Mouse (Mus musculus) hindbrain, embryonic 15.5 days (tissue): ENCODE results near the gene Eps15. TPM values are rescaled to one million over a fixed set of nuclear protein-coding genes. Genes with fewer than 3 reads are reported as not detected.

Source experiments
- ATAC-seq: fragments of 200-750 bp; cut with Nextera tagmentation; 2 replicates; pipeline ENCODE4 v1.8.0; 2017; ENCODE audit warnings: low read depth, moderate number of reproducible peaks, moderate TSS enrichment; ENCODE audit not compliant: low FRiP score
- H3K27ac ChIP-seq: fragments of 300-500 bp; sonication (generic); replicated peaks from 2 replicates; pipeline ENCODE4 v1.5.1; 2015; ENCODE audit warnings: mild to moderate bottlenecking, inconsistent platforms
- H3K27me3 ChIP-seq: fragments of 300-500 bp; sonication (generic); 2 replicates; pipeline ENCODE4 v1.6.1; 2015; ENCODE audit warnings: control low read depth, inconsistent platforms
- H3K36me3 ChIP-seq: fragments of 300-500 bp; sonication (generic); 2 replicates; pipeline ENCODE4 v1.6.1; 2015; ENCODE audit warnings: control low read depth, inconsistent platforms
- H3K4me1 ChIP-seq: fragments of 300-500 bp; sonication (generic); replicated peaks from 2 replicates; pipeline ENCODE4 v1.6.1; 2015; ENCODE audit warnings: control low read depth, inconsistent platforms
- H3K4me2 ChIP-seq: fragments of 300-500 bp; sonication (generic); 2 replicates; pipeline ENCODE4 v1.6.1; 2015; ENCODE audit warnings: moderate library complexity, mild to moderate bottlenecking, inconsistent platforms
- H3K4me3 ChIP-seq: fragments of 300-500 bp; sonication (generic); 2 replicates; pipeline ENCODE4 v1.5.1; 2015; ENCODE audit warnings: mild to moderate bottlenecking, inconsistent platforms
- H3K9ac ChIP-seq: fragments of 300-500 bp; sonication (generic); 2 replicates; pipeline ENCODE4 v1.6.1; 2015; ENCODE audit warnings: inconsistent platforms
- H3K9me3 ChIP-seq: fragments of 300-500 bp; sonication (generic); 2 replicates; pipeline ENCODE4 v1.6.1; 2016; ENCODE audit warnings: control low read depth, inconsistent platforms
- WGBS: fragments of 180-500 bp; shearing (Covaris S2); methylation state at CpG from one replicate; pipeline ENCODE4 v1.1.7; 2015; 5-methylcytosine and 5-hydroxymethylcytosine counted together
- polyA plus RNA-seq: library from polyadenylated mRNA; unstranded; fragments of >200 nt; fragmentation: Nextera tagmentation; extraction: Ambion mirVana; gene quantifications from 2 replicates; pipeline ENCODE4 v1.2.1, GENCODE M21; 2015

The Eps15 gene
- polyA plus RNA-seq, 1 experiment from 2014 or later, result 65.2 TPM

DNA sequence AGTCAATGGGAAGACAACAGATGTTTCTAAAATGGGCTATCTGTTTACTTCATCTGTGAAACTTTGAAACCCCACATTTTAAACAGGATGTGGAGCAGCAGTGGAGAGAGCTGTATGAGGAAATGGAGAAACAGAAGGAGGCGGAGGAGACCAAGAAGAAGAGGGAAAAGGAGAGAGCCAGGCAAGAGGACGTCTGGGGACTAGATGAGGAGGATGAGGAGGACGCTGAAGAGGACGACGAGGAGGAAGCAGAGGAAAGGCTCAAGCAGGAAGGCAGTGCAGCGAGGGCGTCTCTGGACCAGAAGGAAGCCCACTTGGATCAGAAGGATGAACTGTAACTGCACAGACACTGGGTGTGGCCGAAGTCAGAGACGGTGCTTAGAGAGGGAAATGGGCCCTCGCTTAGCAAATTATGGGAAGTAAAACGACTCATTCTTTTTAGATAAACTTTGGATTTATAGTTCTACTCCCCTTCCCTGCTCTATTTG lies 26.4 kb upstream of the Eps15 start:
- no peak for ATAC-seq
- 81% methylated on average over 11 of the region's 11 CpGs for WGBS
- H3K36me3 ChIP-seq, result no peaks in the 10 kb centered on the region
- H3K27me3 ChIP-seq, result no peaks in the 10 kb centered on the region
- no peaks in the 10 kb centered on the region for H3K9me3 ChIP-seq
- no peak overlapping the region for H3K4me3 ChIP-seq
- no peak overlapping the region for H3K27ac ChIP-seq
- H3K9ac ChIP-seq, result no peak overlapping the region
- H3K4me2 ChIP-seq, result no peak overlapping the region
- H3K4me1 ChIP-seq, result no peaks in the 10 kb centered on the region

GRCm38 (mm10) chr4:109254511-109254910 lies 25.6 kb upstream of the Eps15 start:
- no peaks in the 10 kb centered on the region for H3K4me1 ChIP-seq
- H3K4me3 ChIP-seq, result no peak overlapping the region
- no peak overlapping the region for H3K9ac ChIP-seq
- H3K36me3 ChIP-seq, result no peaks in the 10 kb centered on the region
- no peaks in the 10 kb centered on the region for H3K9me3 ChIP-seq
- no peak overlapping the region for H3K4me2 ChIP-seq
- H3K27ac ChIP-seq, result no peak overlapping the region
- 83% methylated on average over 5 of the region's 5 CpGs for WGBS
- no peak for ATAC-seq
- H3K27me3 ChIP-seq, result no peaks in the 10 kb centered on the region

DNA sequence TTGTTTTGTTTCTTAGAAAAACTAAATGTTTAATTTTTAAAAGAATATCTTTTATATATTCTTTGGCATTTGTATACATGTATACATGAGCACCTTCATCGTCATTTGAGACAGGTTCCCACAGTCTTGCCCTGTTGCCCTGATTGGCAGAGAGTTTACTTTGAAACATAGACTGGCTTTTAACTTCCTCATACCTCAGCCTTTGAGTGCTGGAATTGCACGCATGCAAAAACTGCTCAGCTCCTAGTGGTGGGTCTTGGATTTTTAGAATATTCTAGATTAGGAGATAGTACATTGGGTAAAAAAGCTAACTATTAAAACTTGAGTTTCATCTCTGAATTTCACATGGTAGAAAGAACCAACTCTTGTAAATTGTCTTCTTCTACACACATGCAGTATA lies 24.7 kb upstream of the Eps15 start:
- Histone ChIP-seq H3K9me3 (no peaks in the 10 kb centered on the region), H3K27me3 (no peaks in the 10 kb centered on the region), H3K27ac (no peak overlapping the region), H3K4me3 (no peak overlapping the region), H3K4me1 (no peaks in the 10 kb centered on the region), H3K9ac (no peak overlapping the region), H3K4me2 (no peak overlapping the region), H3K36me3 (no peaks in the 10 kb centered on the region)
- 90% methylated on average over 2 of the region's 2 CpGs for WGBS
- no peak for ATAC-seq

GRCm38 (mm10) chr4:109255727-109256417 lies 24.2 kb upstream of the Eps15 start:
- Histone ChIP-seq H3K4me2 (no peak overlapping the region), H3K9me3 (no peaks in the 10 kb centered on the region), H3K4me3 (no peak overlapping the region), H3K4me1 (no peaks in the 10 kb centered on the region), H3K9ac (no peak overlapping the region), H3K27me3 (no peaks in the 10 kb centered on the region), H3K36me3 (no peaks in the 10 kb centered on the region), H3K27ac (no peak overlapping the region)
- no peak for ATAC-seq
- WGBS, result 89% methylated on average over 11 of the region's 11 CpGs

- no peaks in the 10 kb centered on the region for H3K36me3 ChIP-seq
- no peak for ATAC-seq
- 85% methylated on average over 6 of the region's 6 CpGs for WGBS
- no peak overlapping the region for H3K4me2 ChIP-seq
- no peaks in the 10 kb centered on the region for H3K27me3 ChIP-seq
- no peaks in the 10 kb centered on the region for H3K9me3 ChIP-seq
- no peak overlapping the region for H3K9ac ChIP-seq
- no peak overlapping the region for H3K27ac ChIP-seq
- no peaks in the 10 kb centered on the region for H3K4me1 ChIP-seq
- H3K4me3 ChIP-seq, result no peak overlapping the region
These were observed 23.3 kb upstream of the Eps15 start for GRCm38 (mm10) chr4:109256791-109257190.

GRCm38 (mm10) chr4:109257639-109258038 lies 22.4 kb upstream of the Eps15 start:
- no peak overlapping the region for H3K4me2 ChIP-seq
- ATAC-seq, result no peak
- no peaks in the 10 kb centered on the region for H3K27me3 ChIP-seq
- no peaks in the 10 kb centered on the region for H3K9me3 ChIP-seq
- no peak overlapping the region for H3K27ac ChIP-seq
- H3K4me1 ChIP-seq, result no peaks in the 10 kb centered on the region
- H3K4me3 ChIP-seq, result no peak overlapping the region
- no peak overlapping the region for H3K9ac ChIP-seq
- no peaks in the 10 kb centered on the region for H3K36me3 ChIP-seq

- Histone ChIP-seq H3K27ac (no peak overlapping the region), H3K9ac (no peak overlapping the region), H3K9me3 (no peaks in the 10 kb centered on the region), H3K4me3 (no peak overlapping the region), H3K27me3 (no peaks in the 10 kb centered on the region), H3K36me3 (no peaks in the 10 kb centered on the region), H3K4me1 (no peaks in the 10 kb centered on the region), H3K4me2 (no peak overlapping the region)
- WGBS, result 71% methylated on average over 6 of the region's 6 CpGs
- ATAC-seq, result no peak
These were observed 18.0 kb upstream of the Eps15 start for GRCm38 (mm10) chr4:109262068-109262467.

GRCm38 (mm10) chr4:109266056-109266455 lies 14.0 kb upstream of the Eps15 start:
- H3K9me3 ChIP-seq, result no peaks in the 10 kb centered on the region
- no peak overlapping the region for H3K4me3 ChIP-seq
- H3K9ac ChIP-seq, result no peak overlapping the region
- ATAC-seq, result no peak
- H3K27ac ChIP-seq, result no peak overlapping the region
- H3K36me3 ChIP-seq, result no peaks in the 10 kb centered on the region
- H3K27me3 ChIP-seq, result no peaks in the 10 kb centered on the region
- WGBS, result 90% methylated on average over 3 of the region's 3 CpGs
- H3K4me1 ChIP-seq, result no peaks in the 10 kb centered on the region
- no peak overlapping the region for H3K4me2 ChIP-seq

GRCm38 (mm10) chr4:109266744-109267143 lies 13.3 kb upstream of the Eps15 start:
- H3K4me2 ChIP-seq, result no peak overlapping the region
- no peak overlapping the region for H3K9ac ChIP-seq
- H3K9me3 ChIP-seq, result no peaks in the 10 kb centered on the region
- WGBS, result 81% methylated on average over 2 of the region's 2 CpGs
- H3K4me3 ChIP-seq, result no peak overlapping the region
- H3K27ac ChIP-seq, result no peak overlapping the region
- no peaks in the 10 kb centered on the region for H3K27me3 ChIP-seq
- ATAC-seq, result no peak
- H3K4me1 ChIP-seq, result no peaks in the 10 kb centered on the region
- H3K36me3 ChIP-seq, result no peaks in the 10 kb centered on the region

DNA sequence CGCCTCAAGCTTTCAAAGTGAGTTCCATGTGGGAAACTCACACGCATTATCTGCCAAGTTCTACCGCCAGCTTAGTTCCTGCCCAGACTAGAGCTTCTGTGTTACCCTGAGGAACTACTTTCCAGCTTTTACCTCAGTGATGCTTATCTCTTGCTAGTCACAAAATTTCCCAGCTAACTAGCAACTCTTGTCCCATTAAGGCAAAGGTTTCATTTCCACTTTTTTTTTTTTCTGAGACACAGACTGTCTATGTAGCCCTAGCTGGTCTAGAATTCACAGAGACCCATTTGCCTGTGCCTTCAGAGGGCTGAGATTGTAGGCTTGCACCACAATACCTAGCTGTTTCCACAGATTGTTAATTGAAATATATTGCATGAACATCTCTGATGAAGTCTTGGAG lies 12.6 kb upstream of the Eps15 start:
- H3K9ac ChIP-seq, result no peak overlapping the region
- no peaks in the 10 kb centered on the region for H3K27me3 ChIP-seq
- no peaks in the 10 kb centered on the region for H3K9me3 ChIP-seq
- H3K36me3 ChIP-seq, result no peaks in the 10 kb centered on the region
- H3K4me1 ChIP-seq, result no peaks in the 10 kb centered on the region
- no peak overlapping the region for H3K27ac ChIP-seq
- H3K4me2 ChIP-seq, result no peak overlapping the region
- no peak for ATAC-seq
- 92% methylated on average over 3 of the region's 3 CpGs for WGBS
- no peak overlapping the region for H3K4me3 ChIP-seq

DNA sequence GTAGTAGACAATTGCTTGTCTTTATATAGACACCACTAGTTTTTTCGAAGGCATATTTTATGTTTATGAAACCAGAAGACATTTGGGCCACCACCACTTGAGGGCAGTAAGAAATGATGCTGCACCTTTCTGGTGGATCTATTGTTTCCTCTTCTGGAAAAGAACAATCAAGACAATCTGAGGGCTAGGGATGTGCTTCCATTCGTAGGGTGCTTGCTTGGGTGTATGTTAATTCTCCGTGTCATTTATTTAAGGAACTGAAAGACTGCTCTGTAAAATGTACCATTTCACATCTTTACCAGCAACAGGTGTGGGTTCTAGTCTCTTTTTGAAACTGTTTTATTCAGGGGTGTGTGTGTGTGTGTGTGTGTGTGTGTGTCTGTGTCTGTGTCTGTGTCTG lies 11.2 kb upstream of the Eps15 start:
- Histone ChIP-seq H3K9ac (no peak overlapping the region), H3K36me3 (no peaks in the 10 kb centered on the region), H3K27ac (no peak overlapping the region), H3K4me3 (no peak overlapping the region), H3K9me3 (no peaks in the 10 kb centered on the region), H3K27me3 (no peaks in the 10 kb centered on the region), H3K4me2 (no peak overlapping the region), H3K4me1 (no peaks in the 10 kb centered on the region)
- 87% methylated on average over 3 of the region's 3 CpGs for WGBS
- ATAC-seq, result no peak

GRCm38 (mm10) chr4:109271803-109272202 lies 8.3 kb upstream of the Eps15 start:
- Histone ChIP-seq H3K4me3 (no peak overlapping the region), H3K9ac (no peak overlapping the region), H3K36me3 (no peaks in the 10 kb centered on the region), H3K9me3 (no peaks in the 10 kb centered on the region), H3K27ac (no peak overlapping the region), H3K4me2 (no peak overlapping the region), H3K4me1 (no peaks in the 10 kb centered on the region), H3K27me3 (no peaks in the 10 kb centered on the region)
- WGBS, result 97% methylated on average over 4 of the region's 4 CpGs
- no peak for ATAC-seq

GRCm38 (mm10) chr4:109273586-109274240 lies 6.4 kb upstream of the Eps15 start:
- no peak overlapping the region for H3K9ac ChIP-seq
- H3K36me3 ChIP-seq, result no peaks in the 10 kb centered on the region
- no peaks in the 10 kb centered on the region for H3K4me1 ChIP-seq
- no peaks in the 10 kb centered on the region for H3K27me3 ChIP-seq
- 87% methylated on average over 2 of the region's 2 CpGs for WGBS
- no peak overlapping the region for H3K4me2 ChIP-seq
- H3K9me3 ChIP-seq, result no peaks in the 10 kb centered on the region
- no peak overlapping the region for H3K4me3 ChIP-seq
- ATAC-seq, result no peak
- no peak overlapping the region for H3K27ac ChIP-seq
